20 mouse cellular contexts compared by ENCODE assay signal in the genomic region with DNA sequence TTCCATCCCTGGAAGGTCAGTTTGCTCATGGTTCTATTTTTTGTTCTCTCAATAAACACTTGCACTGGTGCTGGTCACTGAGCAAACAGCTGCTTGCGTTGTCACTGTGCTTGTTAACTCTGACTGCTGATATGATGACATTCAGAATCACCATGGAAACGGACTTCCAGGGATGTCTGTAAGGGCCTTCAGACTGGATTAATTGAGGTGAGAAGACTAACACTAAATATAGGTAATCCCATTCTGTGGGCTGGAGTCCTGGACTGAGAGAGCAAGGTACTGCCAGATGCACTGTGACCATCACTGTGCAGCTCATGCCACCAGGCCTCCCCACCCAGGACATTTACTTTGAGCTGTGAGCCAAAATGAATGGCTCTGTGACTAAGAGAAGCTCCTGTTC.
DNase-seq lines count a peak whose midpoint lies in the region; ATAC-seq and TF ChIP-seq lines count a peak whose summit lies in the region.
"Had no signal": no experiment of that assay in that cellular context is flagged by ENCODE, and none has a peak within 500 bp of the region (broad histone marks: within the 10 kb centered on the region; RNA-seq: fewer than 3 reads in every experiment).

No protein-coding gene starts in this region.

- no peak overlapping the region for H3K9ac ChIP-seq in hindbrain, embryonic 14.5 days
- H3K9ac ChIP-seq in hindbrain, embryonic 12.5 days = no peak overlapping the region
- H3K9ac ChIP-seq in midbrain, embryonic 11.5 days (ENCODE audit: low read length) = no peak overlapping the region
- no peak overlapping the region for H3K9ac ChIP-seq in midbrain, embryonic 13.5 days (replicated peaks)
- no peak overlapping the region for H3K9ac ChIP-seq in stomach, postnatal 0 days (ENCODE audit: low read length)
- H3K9ac ChIP-seq: embryonic facial prominence, embryonic 15.5 days had no signal

- no peaks in the 10 kb centered on the region for H3K4me1 ChIP-seq in hindbrain, embryonic 14.5 days (replicated peaks; ENCODE audit: control insufficient read depth, insufficient read depth, low read length)
- H3K4me1 ChIP-seq in hindbrain, embryonic 12.5 days = no peaks in the 10 kb centered on the region
- no peaks in the 10 kb centered on the region for H3K4me1 ChIP-seq in midbrain, embryonic 11.5 days (ENCODE audit: control insufficient read depth, insufficient read depth, low read length)
- H3K4me1 ChIP-seq in midbrain, embryonic 10.5 days = no peaks in the 10 kb centered on the region
- H3K4me1 ChIP-seq in midbrain, embryonic 13.5 days (replicated peaks) = no peaks in the 10 kb centered on the region
- H3K4me1 ChIP-seq in stomach, postnatal 0 days (replicated peaks; ENCODE audit: control insufficient read depth, insufficient read depth) = no peaks in the 10 kb centered on the region
- H3K4me1 ChIP-seq: embryonic facial prominence, embryonic 15.5 days; heart, embryonic 10.5 days had no signal

- H3K9me3 ChIP-seq in hindbrain, embryonic 14.5 days (ENCODE audit: control insufficient read depth, low read length) = no peaks in the 10 kb centered on the region
- no peaks in the 10 kb centered on the region for H3K9me3 ChIP-seq in hindbrain, embryonic 12.5 days (replicated peaks)
- no peaks in the 10 kb centered on the region for H3K9me3 ChIP-seq in midbrain, embryonic 11.5 days (ENCODE audit: control insufficient read depth, low read length)
- H3K9me3 ChIP-seq in midbrain, embryonic 10.5 days (replicated peaks) = no peaks in the 10 kb centered on the region
- H3K9me3 ChIP-seq in midbrain, embryonic 13.5 days = no peaks in the 10 kb centered on the region
- no peaks in the 10 kb centered on the region for H3K9me3 ChIP-seq in stomach, postnatal 0 days (ENCODE audit: control insufficient read depth, low read length)
- H3K9me3 ChIP-seq: embryonic facial prominence, embryonic 15.5 days; heart, embryonic 10.5 days had no signal

- H3K27me3 ChIP-seq in hindbrain, embryonic 14.5 days (ENCODE audit: control insufficient read depth, insufficient read depth, low read length) = no peaks in the 10 kb centered on the region
- no peaks in the 10 kb centered on the region for H3K27me3 ChIP-seq in hindbrain, embryonic 12.5 days
- H3K27me3 ChIP-seq in midbrain, embryonic 11.5 days (ENCODE audit: control insufficient read depth, insufficient read depth, low read length) = no peaks in the 10 kb centered on the region
- no peaks in the 10 kb centered on the region for H3K27me3 ChIP-seq in midbrain, embryonic 10.5 days (ENCODE audit: low read depth, poor library complexity, severe bottlenecking)
- no peaks in the 10 kb centered on the region for H3K27me3 ChIP-seq in midbrain, embryonic 13.5 days
- H3K27me3 ChIP-seq in stomach, postnatal 0 days (ENCODE audit: control insufficient read depth, insufficient read depth, low read length) = no peaks in the 10 kb centered on the region
- H3K27me3 ChIP-seq: embryonic facial prominence, embryonic 15.5 days had no signal

- ATAC-seq in hindbrain, embryonic 14.5 days (ENCODE audit: low FRiP score) = peak; percentile 27; the same call in 1 of the 2 replicates
- no peak for ATAC-seq in hindbrain, embryonic 12.5 days (ENCODE audit: low FRiP score)
- peak; percentile 19; the same call in 1 of the 2 replicates for ATAC-seq in midbrain, embryonic 11.5 days (ENCODE audit: low FRiP score)
- peak; percentile 65 for ATAC-seq in midbrain, embryonic 13.5 days
- ATAC-seq in stomach, postnatal 0 days (ENCODE audit: low FRiP score, low TSS enrichment) = peak; percentile 47

- no peak overlapping the region for H3K27ac ChIP-seq in hindbrain, embryonic 14.5 days
- H3K27ac ChIP-seq in hindbrain, embryonic 12.5 days = no peak overlapping the region
- H3K27ac ChIP-seq in midbrain, embryonic 11.5 days (ENCODE audit: low read depth, low read length) = no peak overlapping the region
- no peak overlapping the region for H3K27ac ChIP-seq in midbrain, embryonic 10.5 days (replicated peaks)
- H3K27ac ChIP-seq in midbrain, embryonic 13.5 days = no peak overlapping the region
- no peak overlapping the region for H3K27ac ChIP-seq in stomach, postnatal 0 days (replicated peaks)
- H3K27ac ChIP-seq: embryonic facial prominence, embryonic 15.5 days; gastrocnemius, adult 2 months; heart, embryonic 10.5 days had no signal

- H3K4me3 ChIP-seq in hindbrain, embryonic 14.5 days (replicated peaks; ENCODE audit: low read length) = no peak overlapping the region
- H3K4me3 ChIP-seq in hindbrain, embryonic 12.5 days = no peak overlapping the region
- no peak overlapping the region for H3K4me3 ChIP-seq in midbrain, embryonic 11.5 days (ENCODE audit: low read depth, low read length)
- H3K4me3 ChIP-seq in midbrain, embryonic 10.5 days = no peak overlapping the region
- no peak overlapping the region for H3K4me3 ChIP-seq in midbrain, embryonic 13.5 days (replicated peaks)
- H3K4me3 ChIP-seq in stomach, postnatal 0 days (ENCODE audit: low read depth, low read length) = no peak overlapping the region
- H3K4me3 ChIP-seq: embryonic facial prominence, embryonic 15.5 days; gastrocnemius, adult 2 months; heart, embryonic 10.5 days had no signal

- 54% methylated on average over 2 of the region's 2 CpGs for WGBS in hindbrain, embryonic 14.5 days
- 79% methylated on average over 2 of the region's 2 CpGs for WGBS in hindbrain, embryonic 12.5 days
- 73% methylated on average over 2 of the region's 2 CpGs for WGBS in midbrain, embryonic 11.5 days
- 82% methylated on average over 2 of the region's 2 CpGs for WGBS in midbrain, embryonic 10.5 days
- 67% methylated on average over 2 of the region's 2 CpGs for WGBS in midbrain, embryonic 13.5 days
- 40% methylated on average over 2 of the region's 2 CpGs for WGBS in stomach, postnatal 0 days

- no peak for TF ChIP-seq CTCF in stomach, postnatal 0 days (IDR thresholded peaks at IDR 0.05; ENCODE audit: low read depth)

- H3K36me3 ChIP-seq in hindbrain, embryonic 14.5 days (replicated peaks; ENCODE audit: control insufficient read depth, insufficient read depth) = no peaks in the 10 kb centered on the region
- no peaks in the 10 kb centered on the region for H3K36me3 ChIP-seq in hindbrain, embryonic 12.5 days
- H3K36me3 ChIP-seq in midbrain, embryonic 11.5 days (ENCODE audit: control insufficient read depth, insufficient read depth, low read length) = no peaks in the 10 kb centered on the region
- no peaks in the 10 kb centered on the region for H3K36me3 ChIP-seq in midbrain, embryonic 10.5 days
- H3K36me3 ChIP-seq in midbrain, embryonic 13.5 days = no peaks in the 10 kb centered on the region
- no peaks in the 10 kb centered on the region for H3K36me3 ChIP-seq in stomach, postnatal 0 days (ENCODE audit: control insufficient read depth, insufficient read depth, low read length)
- H3K36me3 ChIP-seq: embryonic facial prominence, embryonic 15.5 days; heart, embryonic 10.5 days had no signal

- no peak for DNase-seq in hindbrain, embryonic 14.5 days (ENCODE audit: low spot score)
- DNase-seq in midbrain, embryonic 11.5 days (ENCODE audit: low spot score, missing footprints) = no peak
- DNase-seq in midbrain, embryonic 10.5 days (ENCODE audit: low spot score) = no peak
- no peak for DNase-seq in stomach, postnatal 0 days (ENCODE audit: low spot score)
- no peak for DNase-seq in kidney, adult 8-10 months
- DNase-seq in adrenal gland, adult 2 months = no peak
- DNase-seq: B cell, adult 2 months; cerebellum, adult 9-11 months; gastrocnemius, adult 2 months; kidney, adult 18-20 months; kidney, postnatal 10 days; lung, adult 2 months; lung, postnatal 4 days; retina, postnatal 1 day; right cerebral cortex, postnatal 4 days; thymus, postnatal 14 days had no signal

- TF ChIP-seq EP300 in stomach, postnatal 0 days (optimal IDR thresholded peaks at IDR 0.05) = no peak

- no peak overlapping the region for H3K4me2 ChIP-seq in hindbrain, embryonic 14.5 days (replicated peaks)
- no peak overlapping the region for H3K4me2 ChIP-seq in hindbrain, embryonic 12.5 days (replicated peaks)
- no peak overlapping the region for H3K4me2 ChIP-seq in midbrain, embryonic 11.5 days
- H3K4me2 ChIP-seq in midbrain, embryonic 13.5 days (replicated peaks) = no peak overlapping the region
- no peak overlapping the region for H3K4me2 ChIP-seq in stomach, postnatal 0 days (replicated peaks; ENCODE audit: low read depth)
- H3K4me2 ChIP-seq: embryonic facial prominence, embryonic 15.5 days had no signal
